Mouse (Mus musculus) forebrain, embryonic 13.5 days (tissue): ENCODE data around the gene Rps2. TPM values are rescaled to one million over a fixed set of nuclear protein-coding genes. Genes with fewer than 3 reads are reported as not detected.
A peak's percentile ranks its signal among the peaks of the same experiment; 100 is the strongest.
"Not testable (repeated sequence)": the region's sequence is repeated elsewhere in the genome, so short reads cannot be mapped to it uniquely, and the experiment has no call there.

Experiments
- ATAC-seq: fragments of 200-750 bp; cut with Nextera tagmentation; 2 replicates; pipeline ENCODE4 v1.8.0; 2017
- H3K27ac ChIP-seq: fragments of 300-500 bp; sonication (generic); 2 replicates; pipeline ENCODE4 v1.5.1; 2015; ENCODE audit warnings: inconsistent platforms, mild to moderate bottlenecking, moderate library complexity
- H3K27me3 ChIP-seq: fragments of 300-500 bp; sonication (generic); 2 replicates; pipeline ENCODE4 v1.6.1; 2015; ENCODE audit warnings: mild to moderate bottlenecking, inconsistent platforms
- H3K36me3 ChIP-seq: fragments of 300-500 bp; sonication (generic); 2 replicates; pipeline ENCODE4 v1.6.1; 2015; ENCODE audit warnings: mild to moderate bottlenecking, inconsistent platforms; ENCODE audit not compliant: poor library complexity, severe bottlenecking
- H3K4me1 ChIP-seq: fragments of 300-500 bp; sonication (generic); 2 replicates; pipeline ENCODE4 v1.6.1; 2015; ENCODE audit warnings: inconsistent platforms
- H3K4me2 ChIP-seq: fragments of 300-500 bp; sonication (generic); 2 replicates; pipeline ENCODE4 v1.6.1; 2015; ENCODE audit warnings: inconsistent platforms, mild to moderate bottlenecking, moderate library complexity
- H3K4me3 ChIP-seq: fragments of 300-500 bp; sonication (generic); 2 replicates; pipeline ENCODE4 v1.5.1; 2015; ENCODE audit warnings: mild to moderate bottlenecking, inconsistent platforms
- H3K9ac ChIP-seq: fragments of 300-500 bp; sonication (generic); 2 replicates; pipeline ENCODE4 v1.6.1; 2015; ENCODE audit warnings: mild to moderate bottlenecking, inconsistent platforms
- H3K9me3 ChIP-seq: fragments of 300-500 bp; sonication (generic); replicated peaks from 2 replicates; pipeline ENCODE4 v1.6.1; 2016; ENCODE audit warnings: inconsistent platforms
- WGBS: fragments of 180-500 bp; shearing (Covaris S2); methylation state at CpG from one replicate; pipeline ENCODE4 v1.1.7; 2015; 5-methylcytosine and 5-hydroxymethylcytosine counted together
- polyA plus RNA-seq: library from polyadenylated mRNA; unstranded; fragments of >200 nt; fragmentation: Nextera tagmentation; extraction: Ambion mirVana; gene quantifications from 2 replicates; pipeline ENCODE4 v1.2.1, GENCODE M21; 2015

The Rps2 gene
- polyA plus RNA-seq, 1 experiment from 2014 or later, result 992 TPM

DNA sequence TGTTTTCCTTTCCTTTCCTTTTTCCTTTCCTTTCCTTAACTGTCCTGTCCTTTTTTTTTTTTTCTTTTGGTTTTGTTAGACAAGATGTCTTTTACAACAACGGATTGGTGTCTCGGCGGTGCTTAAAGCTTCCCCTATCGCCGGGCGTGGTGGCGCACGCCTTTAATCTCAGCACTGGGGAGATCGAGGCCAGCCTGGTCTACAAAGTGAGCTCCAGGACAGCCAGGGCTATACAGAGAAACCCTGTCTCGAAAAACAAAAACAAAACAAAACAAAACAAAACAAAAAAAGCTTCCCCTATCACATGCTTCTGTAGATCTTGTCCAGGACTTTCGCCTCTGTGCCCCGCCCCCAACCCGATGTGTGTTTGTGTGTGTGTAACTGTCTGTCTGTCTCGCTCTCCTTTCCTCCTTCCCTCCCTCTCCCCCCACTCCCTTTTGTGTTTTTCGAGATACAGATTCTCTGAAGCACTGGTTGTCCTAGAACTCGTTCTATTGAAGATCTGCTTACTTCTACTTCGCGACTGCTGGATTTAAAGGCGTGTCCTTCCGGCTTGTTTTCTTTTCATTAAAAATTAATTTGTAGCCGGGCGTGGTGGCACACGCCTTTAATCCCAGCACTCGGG is 10.0 kb upstream of the Rps2 start:
- H3K27me3 ChIP-seq, result no peaks in the 10 kb centered on the region
- peaks cover 19% of the 10 kb centered on the region for H3K4me1 ChIP-seq
- peak overlapping the region; percentile 84 for H3K9ac ChIP-seq
- 6% methylated on average over 24 of the region's 24 CpGs for WGBS
- H3K4me3 ChIP-seq, result peak overlapping the region; percentile 83
- H3K27ac ChIP-seq, result peak overlapping the region; percentile 74
- peak; percentile 50; the same call in 1 of the 2 replicates for ATAC-seq
- peaks cover 24% of the 10 kb centered on the region for H3K36me3 ChIP-seq
- H3K4me2 ChIP-seq, result peak overlapping the region; percentile 89
- no peaks in the 10 kb centered on the region for H3K9me3 ChIP-seq

GRCm38 (mm10) chr17:24708646-24709045 is 9.3 kb upstream of the Rps2 start:
- no peak for ATAC-seq
- peaks cover 19% of the 10 kb centered on the region for H3K4me1 ChIP-seq
- H3K4me2 ChIP-seq, result no peak overlapping the region
- no peaks in the 10 kb centered on the region for H3K9me3 ChIP-seq
- H3K4me3 ChIP-seq, result peak overlapping the region; percentile 83; the same call in 1 of the 2 replicates
- WGBS, result 35% methylated on average over 2 of the region's 2 CpGs
- H3K9ac ChIP-seq, result no peak overlapping the region
- no peaks in the 10 kb centered on the region for H3K27me3 ChIP-seq
- peaks cover 20% of the 10 kb centered on the region for H3K36me3 ChIP-seq
- no peak overlapping the region for H3K27ac ChIP-seq

- H3K9me3 ChIP-seq, result no peaks in the 10 kb centered on the region
- WGBS, result 41% methylated on average over 6 of the region's 6 CpGs
- no peak for ATAC-seq
- no peak overlapping the region for H3K27ac ChIP-seq
- peaks cover 8% of the 10 kb centered on the region for H3K4me1 ChIP-seq
- H3K36me3 ChIP-seq, result peaks cover 18% of the 10 kb centered on the region
- no peak overlapping the region for H3K9ac ChIP-seq
- H3K27me3 ChIP-seq, result no peaks in the 10 kb centered on the region
- no peak overlapping the region for H3K4me3 ChIP-seq
- H3K4me2 ChIP-seq, result no peak overlapping the region
Observed at GRCm38 (mm10) chr17:24715556-24715955, 2.4 kb upstream of the Rps2 start.

DNA sequence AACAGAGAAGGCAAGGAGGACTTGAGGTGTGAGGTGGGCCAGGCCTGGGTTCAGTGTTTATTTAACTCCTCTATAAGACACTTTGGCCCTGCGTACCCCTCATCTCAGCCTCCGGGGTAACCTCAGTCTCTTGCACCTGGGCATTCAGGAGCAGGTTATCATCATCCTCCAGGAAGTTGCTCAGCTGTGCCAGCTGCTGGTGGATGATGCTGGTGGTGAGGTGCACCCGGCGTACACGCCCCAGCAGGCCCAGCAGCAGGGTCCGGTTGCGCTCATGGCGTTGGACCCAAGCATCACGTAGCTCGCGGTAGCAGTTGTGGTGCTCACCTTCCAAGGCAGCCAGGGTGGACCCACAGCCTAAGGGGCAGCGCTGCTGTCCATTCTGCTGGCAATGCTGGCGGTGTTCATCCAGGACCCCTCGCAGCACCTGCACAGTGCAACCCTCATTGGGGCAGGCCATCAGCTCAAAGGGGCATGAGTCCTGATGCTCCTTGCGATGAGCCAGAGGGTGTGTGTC is 1.7 kb upstream of the Rps2 start:
- ATAC-seq, result no peak
- WGBS, result 97% methylated on average over 15 of the region's 15 CpGs
- H3K9me3 ChIP-seq, result no peaks in the 10 kb centered on the region
- no peak overlapping the region for H3K4me2 ChIP-seq
- H3K4me3 ChIP-seq, result no peak overlapping the region
- no peak overlapping the region for H3K9ac ChIP-seq
- H3K27ac ChIP-seq, result no peak overlapping the region
- no peaks in the 10 kb centered on the region for H3K27me3 ChIP-seq
- H3K36me3 ChIP-seq, result peaks cover 20% of the 10 kb centered on the region
- H3K4me1 ChIP-seq, result peaks cover 10% of the 10 kb centered on the region

GRCm38 (mm10) chr17:24718938-24719337 is 1.0 kb downstream of the Rps2 start:
- peaks cover 36% of the 10 kb centered on the region for H3K4me1 ChIP-seq
- peaks cover 35% of the 10 kb centered on the region for H3K36me3 ChIP-seq
- H3K27me3 ChIP-seq, H3K27ac ChIP-seq, ATAC-seq, H3K9me3 ChIP-seq: not testable (repeated sequence)
- peak overlapping the region; percentile 89 for H3K9ac ChIP-seq
- peak overlapping the region; percentile 87 for H3K4me2 ChIP-seq
- 66% methylated on average over 5 of the region's 5 CpGs for WGBS
- peak overlapping the region; percentile 83 for H3K4me3 ChIP-seq

DNA sequence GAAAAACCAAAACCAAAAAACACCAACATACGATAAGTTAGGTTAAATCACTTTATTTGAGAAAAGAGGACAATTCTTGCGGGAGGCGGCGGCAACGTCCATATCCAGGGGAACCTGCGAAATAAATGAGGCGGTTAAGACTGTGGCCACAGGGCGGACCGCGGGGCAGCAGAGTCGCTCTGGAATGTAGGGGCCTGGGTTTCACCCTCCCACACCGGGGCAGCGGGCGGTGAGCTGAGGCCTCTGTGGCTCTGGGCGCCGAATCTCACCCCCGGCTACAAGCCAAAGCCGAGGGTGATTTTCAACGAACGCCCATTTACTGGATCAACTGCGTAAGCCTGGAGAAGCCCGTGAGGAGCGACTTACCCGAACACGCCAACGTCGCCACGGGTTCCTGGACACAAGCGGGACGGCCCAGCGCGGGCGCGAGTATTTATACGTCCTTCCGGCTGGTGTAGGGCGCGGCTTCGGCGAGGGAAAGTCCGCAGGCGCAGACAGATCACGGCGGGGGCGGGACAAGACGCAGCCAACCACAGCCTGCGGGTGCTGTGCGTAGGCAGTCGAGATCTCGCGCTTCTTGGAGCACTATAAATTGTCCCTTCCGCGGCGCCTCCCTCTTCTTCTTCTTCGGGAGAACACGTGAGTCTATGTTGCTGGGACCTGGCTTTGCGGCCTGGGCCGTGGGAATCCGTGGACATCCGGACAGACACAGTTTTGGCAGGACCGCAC is 1.7 kb downstream of the Rps2 start:
- H3K27me3 ChIP-seq, result no peaks in the 10 kb centered on the region
- H3K9ac ChIP-seq, result peak overlapping the region; percentile 89
- H3K9me3 ChIP-seq, result no peaks in the 10 kb centered on the region
- peak; percentile 99 for ATAC-seq
- H3K4me3 ChIP-seq, result peak overlapping the region; percentile 83
- H3K4me1 ChIP-seq, result peaks cover 39% of the 10 kb centered on the region
- under 1% methylated on average over 61 of the region's 61 CpGs for WGBS
- H3K27ac ChIP-seq, result peak overlapping the region; percentile 85
- peaks cover 35% of the 10 kb centered on the region for H3K36me3 ChIP-seq
- H3K4me2 ChIP-seq, result peak overlapping the region; percentile 87

DNA sequence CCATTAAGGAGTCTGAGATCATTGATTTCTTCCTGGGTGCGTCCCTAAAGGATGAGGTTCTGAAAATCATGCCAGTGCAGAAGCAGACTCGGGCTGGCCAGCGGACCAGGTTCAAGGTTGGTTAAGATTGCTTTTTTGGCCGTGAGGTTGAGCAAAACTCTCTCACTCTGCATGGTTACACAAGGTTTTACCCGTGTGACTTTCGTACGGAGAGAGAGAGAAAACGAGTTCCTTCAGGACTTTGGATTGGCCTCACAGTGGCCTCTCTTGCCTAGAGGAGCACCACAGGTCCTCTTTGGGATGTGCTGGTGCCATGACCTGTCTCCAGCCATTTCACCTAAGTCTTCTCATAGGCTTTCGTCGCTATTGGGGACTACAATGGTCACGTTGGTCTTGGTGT is 2.7 kb downstream of the Rps2 start:
- H3K9ac ChIP-seq, result peak overlapping the region; percentile 89
- peak overlapping the region; percentile 87 for H3K4me2 ChIP-seq
- peaks cover 35% of the 10 kb centered on the region for H3K36me3 ChIP-seq
- H3K4me1 ChIP-seq, result peaks cover 39% of the 10 kb centered on the region
- ATAC-seq, H3K27me3 ChIP-seq, H3K9me3 ChIP-seq, H3K27ac ChIP-seq: not testable (repeated sequence)
- under 1% methylated on average over 11 of the region's 11 CpGs for WGBS
- H3K4me3 ChIP-seq, result peak overlapping the region; percentile 83

GRCm38 (mm10) chr17:24721383-24721955 is 3.6 kb downstream of the Rps2 start:
- not testable (repeated sequence) for ATAC-seq, H3K27ac ChIP-seq, H3K27me3 ChIP-seq, H3K9me3 ChIP-seq
- Histone ChIP-seq H3K36me3 (peaks cover 30% of the 10 kb centered on the region), H3K9ac (peak overlapping the region; percentile 68), H3K4me1 (peaks cover 39% of the 10 kb centered on the region), H3K4me3 (peak overlapping the region; percentile 83), H3K4me2 (peak overlapping the region; percentile 87)
- 70% methylated on average over 7 of the region's 7 CpGs for WGBS

DNA sequence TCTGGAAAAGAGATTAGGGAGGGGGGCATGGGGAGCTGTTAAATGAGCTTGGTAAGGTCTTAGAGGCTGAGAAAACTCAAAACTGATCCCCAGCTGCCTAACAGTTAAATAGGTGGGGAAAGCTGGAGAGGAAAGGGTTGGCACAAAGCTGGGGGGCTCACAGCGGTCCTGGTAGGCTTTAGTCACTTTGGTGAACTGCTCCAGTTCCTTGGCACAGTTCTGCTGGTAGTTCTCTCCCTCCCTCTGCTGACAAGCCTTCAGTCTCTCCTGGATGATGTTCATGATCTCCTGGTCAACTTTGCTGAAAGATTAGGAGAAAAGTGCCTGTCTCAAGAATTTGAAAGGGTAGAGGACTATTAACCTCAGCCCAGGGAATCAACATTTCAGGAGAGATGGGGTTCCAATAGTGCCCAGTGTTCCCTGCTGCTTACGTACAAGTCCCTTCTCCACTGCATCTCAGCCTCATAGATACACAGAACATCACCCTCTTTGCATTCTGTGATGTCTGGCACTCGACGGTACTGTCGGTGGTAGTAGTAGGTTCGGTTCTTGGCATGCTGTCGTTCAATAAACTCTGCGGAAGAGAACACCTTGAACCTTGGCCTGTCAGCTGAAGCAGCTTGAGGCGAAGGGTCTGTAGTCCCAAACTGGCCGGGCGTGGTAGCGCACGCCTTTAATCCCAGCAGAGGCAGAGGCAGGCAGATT is 4.5 kb downstream of the Rps2 start:
- Histone ChIP-seq H3K27me3 (0 out of 2 replicates have a peak, but pooled peaks cover 2% of the 10 kb centered on the region), H3K4me3 (peak overlapping the region; percentile 82), H3K36me3 (peaks cover 23% of the 10 kb centered on the region), H3K9me3 (no peaks in the 10 kb centered on the region), H3K4me2 (peak overlapping the region; percentile 87), H3K27ac (no peak overlapping the region; the same call in 1 of the 2 replicates), H3K9ac (peak overlapping the region; percentile 50), H3K4me1 (peaks cover 39% of the 10 kb centered on the region)
- no peak for ATAC-seq
- WGBS, result 41% methylated on average over 13 of the region's 13 CpGs

DNA sequence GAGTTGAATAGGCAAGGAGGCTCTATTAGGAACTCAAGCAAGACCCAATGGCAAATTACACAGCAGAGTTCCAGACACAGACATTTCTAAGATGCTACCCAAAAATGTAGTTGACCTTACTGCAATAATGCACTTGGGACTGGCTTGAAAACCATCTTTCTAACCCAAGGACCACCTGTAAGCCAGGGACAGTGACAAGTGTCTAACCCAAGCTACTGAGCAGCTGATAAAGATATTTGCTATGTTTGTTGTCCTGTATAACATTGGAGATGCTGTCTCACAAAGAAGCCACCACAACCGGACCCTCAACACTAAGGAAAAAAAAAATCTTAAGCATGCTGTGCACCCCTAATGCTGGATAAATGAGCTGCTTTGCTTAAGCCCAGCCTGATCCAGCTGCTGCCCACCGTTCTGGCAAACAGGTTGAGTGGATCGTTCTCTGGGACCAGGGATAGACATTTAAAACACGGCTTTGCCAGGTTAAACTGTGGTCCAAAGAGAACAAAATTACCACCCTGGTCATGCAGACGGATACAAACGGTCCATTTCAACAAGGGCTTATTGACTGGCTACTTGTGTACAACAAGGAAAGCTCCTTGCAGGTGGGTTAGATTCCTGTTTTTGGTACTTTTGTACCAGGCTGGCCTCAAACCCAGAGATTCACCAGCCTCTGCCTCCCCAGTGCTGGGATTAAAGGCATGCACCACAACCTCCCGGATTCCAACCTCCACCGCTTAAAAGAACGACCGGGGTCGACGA is 5.4 kb downstream of the Rps2 start:
- H3K4me3 ChIP-seq, result peak overlapping the region; percentile 82
- no peak for ATAC-seq
- H3K4me2 ChIP-seq, result peak overlapping the region; percentile 94
- H3K36me3 ChIP-seq, result peaks cover 17% of the 10 kb centered on the region
- H3K27ac ChIP-seq, result 0 out of 2 replicates have a peak overlapping the region, but pooled peaks have one; percentile 65
- 3% methylated on average over 12 of the region's 12 CpGs for WGBS
- peak overlapping the region; percentile 96 for H3K9ac ChIP-seq
- no peaks in the 10 kb centered on the region for H3K9me3 ChIP-seq
- H3K27me3 ChIP-seq, result peaks cover 10% of the 10 kb centered on the region
- H3K4me1 ChIP-seq, result peaks cover 39% of the 10 kb centered on the region

DNA sequence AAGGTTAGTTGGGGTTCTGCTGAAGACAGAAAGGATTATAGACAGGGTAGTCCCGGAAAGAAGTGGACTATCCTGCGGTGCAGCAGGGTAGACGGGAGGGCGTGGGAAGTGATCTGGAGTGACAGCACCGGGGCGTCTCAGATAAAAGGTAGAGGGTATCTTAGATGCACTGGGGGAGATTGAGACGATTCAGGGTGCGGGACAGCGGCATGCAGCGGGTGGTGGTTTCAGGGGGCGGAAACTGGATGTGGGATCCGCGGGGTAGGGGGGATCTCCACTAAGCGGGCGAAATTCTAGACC is 5.9 kb downstream of the Rps2 start:
- Histone ChIP-seq H3K9me3 (no peaks in the 10 kb centered on the region), H3K4me3 (peak overlapping the region; percentile 82), H3K36me3 (peaks cover 17% of the 10 kb centered on the region), H3K4me2 (peak overlapping the region; percentile 94), H3K9ac (peak overlapping the region; percentile 96), H3K27me3 (peaks cover 10% of the 10 kb centered on the region), H3K27ac (peak overlapping the region; percentile 65; the same call in 1 of the 2 replicates), H3K4me1 (peaks cover 35% of the 10 kb centered on the region)
- WGBS, result under 1% methylated on average over 15 of the region's 15 CpGs
- peak; percentile 1; the same call in 1 of the 2 replicates for ATAC-seq
